Mouse (Mus musculus) kidney, adult 2 months (tissue): Measurements from ENCODE around the gene Hesx1.

Source experiments
- CTCF ChIP-seq: fragments of 200-500 bp; conservative IDR thresholded peaks from 2 replicates; pipeline ENCODE4 v1.5.1; 2011; ENCODE audit warnings: low read depth, mild to moderate bottlenecking, control low read depth, low read length, moderate library complexity, mixed read lengths; ENCODE audit not compliant: insufficient read depth, insufficient read length
- POLR2A ChIP-seq: fragments of 200-500 bp; IDR thresholded peaks from one replicate; pipeline ENCODE4 v1.6.1; 2011; ENCODE audit warnings: low read depth, low read length, control low read depth

DNA sequence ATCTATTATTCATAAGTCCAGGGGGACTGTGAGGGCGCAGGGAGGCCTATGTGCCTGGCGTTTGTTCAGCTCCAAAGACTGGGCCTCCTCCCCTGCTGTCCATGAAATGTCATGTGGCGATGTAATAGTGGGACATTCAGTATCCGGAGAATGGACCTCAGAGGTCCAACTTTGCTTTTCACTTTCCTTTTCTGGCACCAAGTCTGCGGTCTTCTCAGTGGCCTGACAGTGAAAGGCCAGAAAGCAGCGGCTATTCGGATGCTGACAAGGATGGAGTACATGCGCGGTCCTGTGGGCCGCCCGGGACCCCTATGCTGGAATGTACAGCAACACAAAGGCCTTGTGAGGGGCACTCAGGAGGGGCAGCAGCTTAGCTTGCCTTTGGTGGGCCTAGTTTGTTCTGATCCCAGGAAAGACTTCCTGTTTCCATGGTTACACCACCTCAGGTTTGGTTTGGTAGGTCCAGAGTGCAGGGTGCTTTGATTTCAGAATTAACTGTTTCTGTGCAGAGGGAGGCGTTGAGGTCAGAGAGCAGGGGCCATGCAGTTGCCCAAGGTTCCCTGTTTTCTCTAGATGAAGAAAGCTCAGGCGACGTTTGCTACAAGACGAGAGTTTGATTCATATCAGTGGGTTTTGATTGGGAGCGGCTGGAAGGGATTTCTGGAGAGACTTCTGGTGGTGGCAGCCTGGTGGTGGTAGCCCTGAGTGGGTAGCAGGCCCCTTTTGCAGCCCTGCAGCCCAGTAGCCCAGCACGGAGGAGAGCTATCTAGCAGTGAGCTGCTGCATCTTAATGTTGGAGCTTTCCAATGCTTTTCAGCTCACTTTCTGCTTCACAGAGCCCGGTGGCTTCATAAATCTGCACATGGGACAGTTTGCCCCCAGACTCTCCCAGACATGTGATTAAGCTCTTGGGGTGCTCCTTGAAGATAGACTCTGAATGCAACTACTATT is 56.6 kb downstream of the Hesx1 start:
- TF ChIP-seq POLR2A = no peak
- TF ChIP-seq CTCF = no peak
